18 mouse cellular contexts compared by ENCODE assay signal in the genomic region with DNA sequence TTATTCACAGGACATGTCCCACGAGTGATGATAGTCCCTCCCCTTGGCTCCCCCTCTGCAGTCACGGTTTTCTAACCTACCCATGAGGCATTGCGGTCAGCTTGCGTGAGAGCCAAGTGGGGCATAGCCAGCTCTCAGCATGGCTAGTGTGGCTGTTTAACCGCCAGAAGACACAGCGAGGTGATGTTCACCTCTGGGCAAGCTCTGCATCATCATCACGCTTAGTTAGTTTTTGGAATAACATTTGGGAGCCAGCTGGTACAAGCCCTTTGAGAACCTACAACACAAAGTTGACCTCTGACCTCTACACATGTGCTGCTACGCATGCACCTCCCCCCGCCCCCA. TPM values are rescaled to one million over a fixed set of nuclear protein-coding genes. Genes with fewer than 3 reads are reported as not detected.
DNase-seq lines count a peak whose midpoint lies in the region; ATAC-seq and TF ChIP-seq lines count a peak whose summit lies in the region.
"Had no signal": no experiment of that assay in that cellular context is flagged by ENCODE, and none has a peak within 500 bp of the region (broad histone marks: within the 10 kb centered on the region; RNA-seq: fewer than 3 reads in every experiment).

No protein-coding gene starts in this region.

- no peaks in the 10 kb centered on the region for H3K4me1 ChIP-seq in hindbrain, embryonic 11.5 days (replicated peaks; ENCODE audit: control insufficient read depth, insufficient read depth, low read length)
- H3K4me1 ChIP-seq in hindbrain, embryonic 13.5 days (replicated peaks): no peaks in the 10 kb centered on the region
- no peaks in the 10 kb centered on the region for H3K4me1 ChIP-seq in midbrain, postnatal 0 days (ENCODE audit: insufficient read depth, low read length)
- no peaks in the 10 kb centered on the region for H3K4me1 ChIP-seq in midbrain, embryonic 14.5 days (ENCODE audit: control insufficient read depth, insufficient read depth, low read length)
- H3K4me1 ChIP-seq: forebrain, embryonic 13.5 days; liver, embryonic 12.5 days; midbrain, embryonic 13.5 days; neural tube, embryonic 13.5 days had no signal

- no peaks in the 10 kb centered on the region for H3K36me3 ChIP-seq in hindbrain, embryonic 11.5 days (ENCODE audit: control insufficient read depth, insufficient read depth, low read length)
- H3K36me3 ChIP-seq in hindbrain, embryonic 13.5 days: no peaks in the 10 kb centered on the region
- H3K36me3 ChIP-seq in midbrain, postnatal 0 days (ENCODE audit: insufficient read depth, low read length): no peaks in the 10 kb centered on the region
- H3K36me3 ChIP-seq in midbrain, embryonic 14.5 days (ENCODE audit: control insufficient read depth, insufficient read depth, low read length): no peaks in the 10 kb centered on the region
- H3K36me3 ChIP-seq: heart, embryonic 15.5 days; liver, embryonic 12.5 days; midbrain, embryonic 13.5 days; neural tube, embryonic 13.5 days had no signal

- H3K27me3 ChIP-seq in hindbrain, embryonic 11.5 days (ENCODE audit: control insufficient read depth, insufficient read depth, low read length): no peaks in the 10 kb centered on the region
- no peaks in the 10 kb centered on the region for H3K27me3 ChIP-seq in hindbrain, embryonic 13.5 days
- no peaks in the 10 kb centered on the region for H3K27me3 ChIP-seq in midbrain, postnatal 0 days (ENCODE audit: insufficient read depth, low read length)
- H3K27me3 ChIP-seq in midbrain, embryonic 14.5 days (ENCODE audit: control insufficient read depth, insufficient read depth, low read length): no peaks in the 10 kb centered on the region
- H3K27me3 ChIP-seq: forebrain, embryonic 13.5 days; heart, embryonic 15.5 days; liver, embryonic 12.5 days; midbrain, embryonic 13.5 days; neural tube, embryonic 13.5 days had no signal

- no peak overlapping the region for H3K4me2 ChIP-seq in hindbrain, embryonic 11.5 days (replicated peaks; ENCODE audit: low read depth, low read length)
- H3K4me2 ChIP-seq in hindbrain, embryonic 13.5 days: no peak overlapping the region
- H3K4me2 ChIP-seq in midbrain, postnatal 0 days (ENCODE audit: low read depth, low read length, poor library complexity, severe bottlenecking): no peak overlapping the region
- H3K4me2 ChIP-seq in midbrain, embryonic 14.5 days (ENCODE audit: low read length): no peak overlapping the region
- H3K4me2 ChIP-seq: forebrain, embryonic 13.5 days; heart, embryonic 15.5 days; liver, embryonic 12.5 days; midbrain, embryonic 13.5 days; neural tube, embryonic 13.5 days had no signal

- no peak overlapping the region for H3K9ac ChIP-seq in hindbrain, embryonic 11.5 days (ENCODE audit: low read depth, low read length)
- H3K9ac ChIP-seq in hindbrain, embryonic 13.5 days: no peak overlapping the region
- no peak overlapping the region for H3K9ac ChIP-seq in midbrain, postnatal 0 days (replicated peaks; ENCODE audit: low read length, poor library complexity, severe bottlenecking)
- no peak overlapping the region for H3K9ac ChIP-seq in midbrain, embryonic 14.5 days (replicated peaks; ENCODE audit: low read length)
- H3K9ac ChIP-seq: forebrain, embryonic 13.5 days; heart, embryonic 15.5 days; liver, embryonic 12.5 days; midbrain, embryonic 13.5 days; neural tube, embryonic 13.5 days had no signal

- no peaks in the 10 kb centered on the region for H3K9me3 ChIP-seq in hindbrain, embryonic 11.5 days (ENCODE audit: control insufficient read depth, low read length)
- no peaks in the 10 kb centered on the region for H3K9me3 ChIP-seq in hindbrain, embryonic 13.5 days
- H3K9me3 ChIP-seq in midbrain, postnatal 0 days (ENCODE audit: low read length): no peaks in the 10 kb centered on the region
- no peaks in the 10 kb centered on the region for H3K9me3 ChIP-seq in midbrain, embryonic 14.5 days (ENCODE audit: control insufficient read depth, low read length)
- H3K9me3 ChIP-seq: forebrain, embryonic 13.5 days; heart, embryonic 15.5 days; liver, embryonic 12.5 days; midbrain, embryonic 13.5 days; neural tube, embryonic 13.5 days had no signal

- 0 out of 2 replicates have a peak, but pooled peaks have one; percentile 38 for ATAC-seq in hindbrain, embryonic 11.5 days (ENCODE audit: low FRiP score)
- ATAC-seq in hindbrain, embryonic 13.5 days (ENCODE audit: low FRiP score): no peak; the same call in 1 of the 2 replicates
- ATAC-seq in midbrain, postnatal 0 days (ENCODE audit: low FRiP score): no peak
- ATAC-seq in midbrain, embryonic 14.5 days (ENCODE audit: low FRiP score, low TSS enrichment): no peak
- ATAC-seq: forebrain, embryonic 13.5 days; liver, embryonic 12.5 days; lung, postnatal 0 days; midbrain, embryonic 13.5 days had no signal

- WGBS in hindbrain, embryonic 11.5 days: 78% methylated on average over 9 of the region's 9 CpGs
- 71% methylated on average over 9 of the region's 9 CpGs for WGBS in hindbrain, embryonic 13.5 days
- 80% methylated on average over 9 of the region's 9 CpGs for WGBS in midbrain, postnatal 0 days
- 81% methylated on average over 9 of the region's 9 CpGs for WGBS in midbrain, embryonic 14.5 days

- no peak overlapping the region for H3K4me3 ChIP-seq in hindbrain, embryonic 11.5 days (ENCODE audit: low read depth, low read length)
- H3K4me3 ChIP-seq in hindbrain, embryonic 13.5 days: no peak overlapping the region
- H3K4me3 ChIP-seq in midbrain, postnatal 0 days (ENCODE audit: low read depth, low read length): no peak overlapping the region
- no peak overlapping the region for H3K4me3 ChIP-seq in midbrain, embryonic 14.5 days (replicated peaks; ENCODE audit: low read depth, low read length)
- H3K4me3 ChIP-seq: forebrain, embryonic 13.5 days; heart, embryonic 15.5 days; left cerebral cortex, adult 2 months; liver, embryonic 12.5 days; midbrain, embryonic 13.5 days; neural tube, embryonic 13.5 days had no signal

- intact Hi-C loops in left cerebral cortex, postnatal 14 days (cut with DNase I): no loop called here

- no peak for TF ChIP-seq CTCF in midbrain, postnatal 0 days (IDR thresholded peaks at IDR 0.05)

- DNase-seq in adrenal gland, postnatal 14 days: peak; percentile 57
- no peak for DNase-seq in adrenal gland, adult (ENCODE audit: inconsistent age in 2 of 2, low spot score in 1 of 2)
- DNase-seq in hindbrain, embryonic 11.5 days (ENCODE audit: low spot score): peak; percentile 25
- peak; percentile 21 for DNase-seq in midbrain, postnatal 0 days (ENCODE audit: low spot score)
- DNase-seq in midbrain, embryonic 14.5 days: no peak
- DNase-seq in urinary bladder, postnatal 4 days (ENCODE audit: low spot score in 2 of 2): no peak
- DNase-seq in left cerebral cortex, postnatal 14 days (ENCODE audit: low spot score in 2 of 2): no peak
- DNase-seq: cerebellum, adult 9-11 months; gastrocnemius, postnatal 10 days; spleen, adult 18-20 months had no signal

- H3K27ac ChIP-seq in hindbrain, embryonic 11.5 days (ENCODE audit: low read depth, low read length): no peak overlapping the region
- no peak overlapping the region for H3K27ac ChIP-seq in hindbrain, embryonic 13.5 days
- no peak overlapping the region for H3K27ac ChIP-seq in midbrain, postnatal 0 days (ENCODE audit: low read depth, low read length)
- no peak overlapping the region for H3K27ac ChIP-seq in midbrain, embryonic 14.5 days (replicated peaks; ENCODE audit: low read depth, low read length)
- H3K27ac ChIP-seq: forebrain, embryonic 13.5 days; left cerebral cortex, adult 2 months; liver, embryonic 12.5 days; midbrain, embryonic 13.5 days; neural tube, embryonic 13.5 days had no signal

RNA-seq across cellular contexts. Expression of a gene that starts 28.0 kb away (rescaled TPM):
- total RNA-seq in adrenal gland, postnatal 14 days (2021): 21.5 and 23.5 TPM in 2 replicates
- 24.8 and 30.2 TPM in 2 replicates for polyA plus RNA-seq in hindbrain, embryonic 11.5 days (2014; fragmentation: Nextera tagmentation; extraction: Ambion mirVana)
- polyA plus RNA-seq in hindbrain, embryonic 13.5 days (2015; fragmentation: Nextera tagmentation; extraction: Ambion mirVana): 26.1 and 26.6 TPM in 2 replicates
- 32.9 and 44.0 TPM in 2 replicates for total RNA-seq in midbrain, postnatal 0 days (2014; rRNA removed)
- 9.4 and 10.3 TPM in 2 replicates for polyA plus RNA-seq in midbrain, postnatal 0 days (2015; fragmentation: Nextera tagmentation; extraction: Ambion mirVana)
- 16.2 and 20.3 TPM in 2 replicates for polyA plus RNA-seq in midbrain, embryonic 14.5 days (2014; fragmentation: Nextera tagmentation; extraction: Ambion mirVana)
- total RNA-seq in left cerebral cortex, postnatal 14 days (2021): 10 to 100 TPM; 14.0 to 14.2 TPM

Comparison
In these comparisons a context has a peak if more than half of its experiments do, and no peak if none do; other contexts are left out.
1. DNase-seq: peak in adrenal gland, postnatal 14 days (single experiment), hindbrain, embryonic 11.5 days (single experiment) and midbrain, postnatal 0 days (single experiment); none in adrenal gland, adult (0 of 2), midbrain, embryonic 14.5 days (single experiment), urinary bladder, postnatal 4 days (0 of 2) and left cerebral cortex, postnatal 14 days (0 of 2).